Mouse (Mus musculus) ES-Bruce4 (cell line): ENCODE data around the gene Sh3bp5. TPM values are rescaled to one million over a fixed set of nuclear protein-coding genes. Genes with fewer than 3 reads are reported as not detected.

Experiments used
- H3K27ac ChIP-seq: 2 replicates; pipeline ENCODE4 v1.5.1; 2012; ENCODE audit warnings: low read length, inconsistent platforms; ENCODE audit not compliant: insufficient read depth
- H3K27me3 ChIP-seq: 2 replicates; pipeline ENCODE4 v1.6.1; 2012; ENCODE audit warnings: mild to moderate bottlenecking, low read length, inconsistent platforms; ENCODE audit not compliant: control insufficient read depth, poor library complexity, insufficient read depth, severe bottlenecking
- H3K36me3 ChIP-seq: 2 replicates; pipeline ENCODE4 v1.6.1; 2012; ENCODE audit warnings: inconsistent platforms, mild to moderate bottlenecking, low read length, moderate library complexity; ENCODE audit not compliant: control insufficient read depth, poor library complexity, insufficient read depth, severe bottlenecking
- H3K4me1 ChIP-seq: one replicate; pipeline ENCODE4 v1.8.1; 2011; ENCODE audit warnings: low read length; ENCODE audit not compliant: control insufficient read depth, insufficient read depth
- H3K4me3 ChIP-seq: 2 replicates; pipeline ENCODE4 v1.5.1; 2011; ENCODE audit warnings: low read depth, mild to moderate bottlenecking, low read length
- H3K9ac ChIP-seq: 2 replicates; pipeline ENCODE4 v1.6.1; 2012; ENCODE audit warnings: low read depth, mild to moderate bottlenecking, inconsistent platforms; ENCODE audit not compliant: poor library complexity, severe bottlenecking
- H3K9me3 ChIP-seq: replicated peaks from 2 replicates; pipeline ENCODE4 v1.6.1; 2012; ENCODE audit warnings: mild to moderate bottlenecking, low read length, inconsistent platforms; ENCODE audit not compliant: control insufficient read depth, poor library complexity, insufficient read depth, severe bottlenecking
- CTCF ChIP-seq: IDR thresholded peaks from one replicate; pipeline ENCODE4 v1.8.1; 2011; ENCODE audit warnings: low read depth, low read length
- EP300 ChIP-seq: IDR thresholded peaks from 2 replicates; pipeline ENCODE4 v1.6.1; 2011; ENCODE audit warnings: low read depth, low read length; ENCODE audit not compliant: insufficient read depth
- POLR2A ChIP-seq: IDR thresholded peaks from one replicate; pipeline ENCODE4 v1.8.1; 2011; ENCODE audit warnings: low read length; ENCODE audit not compliant: insufficient read depth
- polyA plus RNA-seq: library from polyadenylated mRNA; stranded (reverse); fragments of >200 nt; gene quantifications from 2 replicates; pipeline ENCODE4 v1.2.4, GENCODE M21; 2011; ENCODE audit warnings: low read depth; ENCODE audit not compliant: missing spikeins, insufficient read depth, insufficient read length

Gene Sh3bp5
- polyA plus RNA-seq, 1 experiment, result 8.6 TPM

GRCm38 (mm10) chr14:31414967-31415376, 20.9 kb downstream of the Sh3bp5 start:
- H3K4me1 ChIP-seq, result peaks cover 8% of the 10 kb centered on the region
- TF ChIP-seq EP300 (no peak), CTCF (no peak), POLR2A (no peak)
- H3K27me3 ChIP-seq, result no peaks in the 10 kb centered on the region
- no peaks in the 10 kb centered on the region for H3K36me3 ChIP-seq
- no peak overlapping the region for H3K27ac ChIP-seq
- H3K4me3 ChIP-seq, result no peak overlapping the region
- H3K9me3 ChIP-seq, result no peaks in the 10 kb centered on the region
- no peak overlapping the region for H3K9ac ChIP-seq

GRCm38 (mm10) chr14:31414235-31414966, 21.5 kb downstream of the Sh3bp5 start:
- no peaks in the 10 kb centered on the region for H3K36me3 ChIP-seq
- no peak overlapping the region for H3K9ac ChIP-seq
- no peaks in the 10 kb centered on the region for H3K27me3 ChIP-seq
- H3K9me3 ChIP-seq, result no peaks in the 10 kb centered on the region
- no peak overlapping the region for H3K4me3 ChIP-seq
- TF ChIP-seq POLR2A (no peak), CTCF (no peak), EP300 (no peak)
- peaks cover 8% of the 10 kb centered on the region for H3K4me1 ChIP-seq
- no peak overlapping the region for H3K27ac ChIP-seq

DNA sequence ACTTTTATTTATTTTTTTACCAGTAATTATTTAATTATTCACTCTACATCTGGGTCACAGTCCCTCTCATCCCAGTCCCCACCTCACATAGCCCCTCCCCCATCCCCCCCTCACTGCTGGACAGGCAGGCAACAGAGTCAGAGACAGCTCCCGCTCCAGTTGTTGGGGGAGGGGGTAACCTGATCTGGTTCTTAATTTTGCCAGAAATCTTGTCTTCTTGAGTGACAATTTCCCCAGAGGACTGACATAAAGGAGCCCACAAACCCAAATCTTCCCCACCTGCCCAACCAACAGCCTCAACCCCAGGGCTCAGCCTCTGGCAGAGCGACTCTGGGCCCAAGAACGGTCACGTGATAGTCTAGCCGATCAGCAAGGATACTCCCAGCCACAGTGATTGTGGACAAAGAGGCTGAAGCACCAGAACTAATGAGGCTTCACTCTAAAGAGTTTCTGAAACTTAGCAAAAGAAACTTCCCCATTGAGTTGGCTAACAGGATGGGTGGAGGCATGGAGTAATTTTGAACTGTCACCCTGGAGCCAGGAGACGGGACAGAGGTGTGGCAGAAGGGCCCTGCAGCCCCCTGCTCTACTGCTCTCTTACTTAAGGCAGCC, 22.3 kb downstream of the Sh3bp5 start:
- Histone ChIP-seq H3K9me3 (no peaks in the 10 kb centered on the region), H3K4me1 (peaks cover 8% of the 10 kb centered on the region), H3K36me3 (no peaks in the 10 kb centered on the region), H3K27me3 (no peaks in the 10 kb centered on the region), H3K9ac (no peak overlapping the region), H3K4me3 (no peak overlapping the region), H3K27ac (no peak overlapping the region)
- no peak for TF ChIP-seq CTCF
- no peak for TF ChIP-seq EP300
- TF ChIP-seq POLR2A, result no peak

GRCm38 (mm10) chr14:31412651-31413056, 23.2 kb downstream of the Sh3bp5 start:
- H3K9me3 ChIP-seq, result no peaks in the 10 kb centered on the region
- no peaks in the 10 kb centered on the region for H3K36me3 ChIP-seq
- H3K27ac ChIP-seq, result no peak overlapping the region
- TF ChIP-seq EP300 (no peak), POLR2A (no peak), CTCF (no peak)
- H3K4me1 ChIP-seq, result peaks cover 8% of the 10 kb centered on the region
- no peak overlapping the region for H3K4me3 ChIP-seq
- H3K9ac ChIP-seq, result no peak overlapping the region
- H3K27me3 ChIP-seq, result no peaks in the 10 kb centered on the region

DNA sequence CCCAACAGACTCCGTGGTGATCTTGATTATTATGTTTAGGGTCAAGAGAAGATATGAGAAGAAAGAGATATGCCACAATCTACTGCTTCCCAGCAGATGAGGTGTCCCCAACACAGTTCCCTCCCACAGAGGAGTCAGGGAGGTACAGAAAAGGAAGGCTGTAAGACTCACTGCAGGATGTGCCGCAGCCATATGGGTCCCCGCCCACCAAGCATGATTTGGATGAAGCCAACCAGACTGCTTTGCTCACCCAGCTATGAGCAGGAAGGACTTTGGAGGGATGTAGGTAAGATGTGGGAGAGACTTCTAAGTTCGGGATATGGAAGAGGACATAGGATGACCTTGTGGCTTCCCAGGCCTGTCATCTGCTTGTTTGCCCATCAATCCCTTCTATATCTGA, 25.1 kb downstream of the Sh3bp5 start:
- Histone ChIP-seq H3K9ac (no peak overlapping the region), H3K9me3 (no peaks in the 10 kb centered on the region), H3K4me3 (no peak overlapping the region), H3K4me1 (peaks cover 8% of the 10 kb centered on the region), H3K27me3 (no peaks in the 10 kb centered on the region), H3K36me3 (no peaks in the 10 kb centered on the region), H3K27ac (no peak overlapping the region)
- TF ChIP-seq CTCF, result no peak
- no peak for TF ChIP-seq POLR2A
- no peak for TF ChIP-seq EP300

DNA sequence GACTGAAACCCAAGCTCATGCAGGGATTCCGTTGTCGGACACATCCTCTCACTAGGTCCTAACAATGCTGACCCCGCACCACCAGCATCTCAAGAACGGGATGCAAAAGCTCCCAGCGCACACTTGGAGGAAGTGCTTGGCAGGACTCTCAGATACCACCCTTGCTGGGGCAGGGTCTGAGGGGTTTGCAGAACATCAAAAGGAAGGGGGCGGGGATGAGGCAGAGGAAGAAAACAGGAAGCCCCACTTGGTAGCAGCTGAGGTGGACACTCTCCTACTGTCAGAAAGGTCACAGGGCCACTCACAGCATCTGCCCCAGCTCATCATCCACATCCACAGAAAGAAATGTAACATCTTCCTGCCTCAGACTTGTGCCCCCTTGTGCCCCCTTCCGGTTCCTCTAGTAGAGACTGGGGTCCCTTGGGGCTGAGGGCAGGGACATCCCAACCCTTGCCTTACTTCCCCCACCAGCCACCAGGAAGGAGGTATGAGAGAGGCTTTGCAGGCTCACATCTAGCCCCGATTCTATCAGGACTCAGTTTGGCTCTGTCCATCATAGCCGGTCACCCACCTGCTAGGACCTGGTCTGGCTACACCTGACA, 25.7 kb downstream of the Sh3bp5 start:
- H3K9me3 ChIP-seq, result no peaks in the 10 kb centered on the region
- peaks cover 8% of the 10 kb centered on the region for H3K4me1 ChIP-seq
- TF ChIP-seq EP300, result no peak
- TF ChIP-seq CTCF, result no peak
- TF ChIP-seq POLR2A, result no peak
- H3K9ac ChIP-seq, result no peak overlapping the region
- H3K27me3 ChIP-seq, result no peaks in the 10 kb centered on the region
- no peak overlapping the region for H3K4me3 ChIP-seq
- H3K36me3 ChIP-seq, result no peaks in the 10 kb centered on the region
- H3K27ac ChIP-seq, result no peak overlapping the region
